Mouse (Mus musculus) stomach, embryonic 14.5 days (tissue): Measurements from ENCODE around the gene Slc35a3. TPM values are rescaled to one million over a fixed set of nuclear protein-coding genes. Genes with fewer than 3 reads are reported as not detected.
"Not testable (repeated sequence)": the region's sequence is repeated elsewhere in the genome, so short reads cannot be mapped to it uniquely, and the experiment has no call there.

Experiments used
- ATAC-seq: fragments of 200-750 bp; cut with Nextera tagmentation; 2 replicates; pipeline ENCODE4 v1.8.0; 2017; ENCODE audit warnings: low read depth, moderate TSS enrichment; ENCODE audit not compliant: insufficient number of reproducible peaks, insufficient read depth, low FRiP score
- H3K27ac ChIP-seq: fragments of 300-500 bp; sonication (generic); 2 replicates; pipeline ENCODE4 v1.5.1; 2014; ENCODE audit warnings: mild to moderate bottlenecking, low read length, moderate library complexity, mixed read lengths
- H3K27me3 ChIP-seq: fragments of 300-500 bp; sonication (generic); 2 replicates; pipeline ENCODE4 v1.6.1; 2014; ENCODE audit warnings: low read length, control low read depth, mixed read lengths; ENCODE audit not compliant: control insufficient read depth, insufficient read depth
- H3K36me3 ChIP-seq: fragments of 300-500 bp; sonication (generic); 2 replicates; pipeline ENCODE4 v1.6.1; 2014; ENCODE audit warnings: mild to moderate bottlenecking, control low read depth, low read length, moderate library complexity, mixed read lengths; ENCODE audit not compliant: control insufficient read depth, insufficient read depth
- H3K4me1 ChIP-seq: fragments of 300-500 bp; sonication (generic); 2 replicates; pipeline ENCODE4 v1.6.1; 2014; ENCODE audit warnings: low read length, control low read depth, mixed read lengths; ENCODE audit not compliant: control insufficient read depth, insufficient read depth
- H3K4me2 ChIP-seq: fragments of 300-500 bp; sonication (generic); replicated peaks from 2 replicates; pipeline ENCODE4 v1.6.1; 2014; ENCODE audit warnings: low read depth, low read length, control low read depth
- H3K4me3 ChIP-seq: fragments of 300-500 bp; sonication (generic); 2 replicates; pipeline ENCODE4 v1.5.1; 2014; ENCODE audit warnings: low read depth, low read length, control low read depth
- H3K9ac ChIP-seq: fragments of 300-500 bp; sonication (generic); replicated peaks from 2 replicates; pipeline ENCODE4 v1.6.1; 2014; ENCODE audit warnings: low read depth, mild to moderate bottlenecking, control low read depth, low read length, moderate library complexity, mixed read lengths
- H3K9me3 ChIP-seq: fragments of 300-500 bp; sonication (generic); 2 replicates; pipeline ENCODE4 v1.6.1; 2016; ENCODE audit warnings: low read depth, low read length, control low read depth; ENCODE audit not compliant: control insufficient read depth
- WGBS: fragments of 180-500 bp; shearing (Covaris S2); extraction: QIAGEN DNeasy Blood & Tissue Kit; methylation state at CpG from one replicate; pipeline ENCODE4 v1.1.7; 2014; 5-methylcytosine and 5-hydroxymethylcytosine counted together
- polyA plus RNA-seq: library from polyadenylated mRNA; unstranded; fragments of >200 nt; fragmentation: Nextera tagmentation; extraction: Ambion mirVana; gene quantifications from 2 replicates; pipeline ENCODE4 v1.2.1, GENCODE M21; 2014

The Slc35a3 gene
- polyA plus RNA-seq: 22.4 and 26.7 TPM in 2 replicates

DNA sequence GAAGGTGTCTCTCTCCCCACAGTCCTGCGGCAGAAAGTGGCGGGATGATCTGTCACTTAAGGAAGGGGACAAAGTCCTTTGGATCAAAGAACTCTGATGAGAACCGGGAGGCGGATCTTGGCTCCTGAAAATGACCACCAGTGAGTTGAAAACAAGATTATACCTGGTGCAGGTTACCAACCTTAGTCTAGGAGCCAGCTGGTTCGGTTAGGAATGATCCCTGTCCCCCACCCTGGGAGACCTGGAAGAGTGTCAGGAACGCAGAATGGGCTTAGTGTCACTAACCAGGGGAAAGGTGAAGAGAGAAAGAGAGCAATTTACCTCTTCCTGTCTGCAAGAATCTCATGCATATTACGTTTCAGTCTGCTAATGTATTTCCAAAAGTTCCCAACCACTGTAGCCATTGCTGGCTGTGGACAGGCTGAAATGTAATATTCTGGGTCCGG lies at the start of gene Slc35a3:
Gene Slc35a3, minus strand, starts transcription at position 396 of the 446 bp plus-strand sequence.
- Histone ChIP-seq H3K36me3 (no peaks in the 10 kb centered on the region), H3K27ac (peak within 1 kb of the TSS; percentile 80), H3K9ac (peak within 1 kb of the TSS; percentile 94), H3K4me1 (peaks cover 10% of the 10 kb centered on the region), H3K9me3 (no peaks in the 10 kb centered on the region), H3K27me3 (no peaks in the 10 kb centered on the region), H3K4me3 (peak within 1 kb of the TSS; percentile 93), H3K4me2 (peak within 1 kb of the TSS; percentile 75)
- 2% methylated on average over 8 of the region's 8 CpGs for whole genome bisulfite sequencing
- no peak for ATAC-seq

DNA sequence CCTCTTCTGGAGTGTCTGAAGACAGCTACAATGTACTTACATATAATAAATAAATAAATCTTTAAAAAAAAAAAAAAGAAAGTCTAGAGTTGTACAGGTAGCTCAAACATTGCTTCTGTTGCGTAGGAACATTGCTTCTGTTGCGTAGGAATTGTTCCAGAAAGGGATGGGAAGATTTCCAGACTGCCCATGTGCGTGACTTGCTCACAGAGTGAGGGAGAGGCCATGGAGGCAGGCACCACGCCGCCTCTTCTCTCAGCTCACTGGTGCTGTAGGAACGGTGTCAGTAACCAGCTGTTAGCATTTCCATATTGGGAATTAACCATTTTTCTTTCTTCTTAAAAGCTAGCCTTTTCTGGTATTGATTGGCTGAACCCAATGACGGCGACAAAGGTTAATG lies 40.2 kb upstream of the Slc35a3 start:
- no peak overlapping the region for H3K9ac ChIP-seq
- H3K4me1 ChIP-seq: no peaks in the 10 kb centered on the region
- peaks cover 21% of the 10 kb centered on the region for H3K36me3 ChIP-seq
- H3K27ac ChIP-seq: no peak overlapping the region
- 88% methylated on average over 8 of the region's 8 CpGs for WGBS
- no peak overlapping the region for H3K4me2 ChIP-seq
- no peaks in the 10 kb centered on the region for H3K27me3 ChIP-seq
- no peak overlapping the region for H3K4me3 ChIP-seq
- no peak for ATAC-seq
- H3K9me3 ChIP-seq: no peaks in the 10 kb centered on the region

DNA sequence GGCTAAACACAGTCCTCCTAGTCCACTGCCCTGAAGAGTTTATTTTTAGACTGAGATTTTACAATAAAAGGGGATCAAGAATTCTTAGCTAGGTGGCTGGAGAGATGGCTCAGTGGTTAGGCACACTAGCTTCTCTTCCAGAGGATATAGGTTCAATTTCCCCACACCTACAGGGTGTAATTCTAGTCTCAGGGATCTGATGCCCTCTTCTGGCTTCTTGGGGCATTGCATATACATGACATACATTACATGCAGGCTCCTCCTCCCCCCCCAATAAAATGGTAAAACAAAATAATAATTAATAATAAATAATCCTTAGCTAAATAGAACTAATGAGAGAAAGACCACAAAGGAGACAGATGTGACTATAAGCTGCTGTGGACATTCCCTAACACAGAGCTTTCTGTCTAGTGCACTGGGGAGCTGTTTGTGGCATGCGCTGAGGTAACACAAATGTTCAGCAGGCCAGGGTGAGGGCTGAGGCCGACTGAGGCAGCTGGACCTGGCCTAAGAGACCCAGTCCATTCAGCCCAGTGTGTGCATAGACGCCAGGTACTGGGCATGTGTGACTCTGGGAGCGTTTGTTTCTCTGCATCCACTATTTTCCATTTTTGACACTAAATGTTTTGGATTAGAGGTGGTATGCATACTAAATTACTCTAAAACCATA lies 38.7 kb upstream of the Slc35a3 start:
- 0 out of 2 replicates have a peak, but pooled peaks have one; percentile 63 for ATAC-seq
- Histone ChIP-seq H3K4me3 (no peak overlapping the region), H3K36me3 (peaks cover 10% of the 10 kb centered on the region; the same call in 1 of the 2 replicates), H3K4me2 (no peak overlapping the region), H3K27me3 (no peaks in the 10 kb centered on the region), H3K9me3 (no peaks in the 10 kb centered on the region), H3K27ac (no peak overlapping the region), H3K9ac (no peak overlapping the region), H3K4me1 (no peaks in the 10 kb centered on the region)
- 87% methylated on average over 4 of the region's 4 CpGs for WGBS

DNA sequence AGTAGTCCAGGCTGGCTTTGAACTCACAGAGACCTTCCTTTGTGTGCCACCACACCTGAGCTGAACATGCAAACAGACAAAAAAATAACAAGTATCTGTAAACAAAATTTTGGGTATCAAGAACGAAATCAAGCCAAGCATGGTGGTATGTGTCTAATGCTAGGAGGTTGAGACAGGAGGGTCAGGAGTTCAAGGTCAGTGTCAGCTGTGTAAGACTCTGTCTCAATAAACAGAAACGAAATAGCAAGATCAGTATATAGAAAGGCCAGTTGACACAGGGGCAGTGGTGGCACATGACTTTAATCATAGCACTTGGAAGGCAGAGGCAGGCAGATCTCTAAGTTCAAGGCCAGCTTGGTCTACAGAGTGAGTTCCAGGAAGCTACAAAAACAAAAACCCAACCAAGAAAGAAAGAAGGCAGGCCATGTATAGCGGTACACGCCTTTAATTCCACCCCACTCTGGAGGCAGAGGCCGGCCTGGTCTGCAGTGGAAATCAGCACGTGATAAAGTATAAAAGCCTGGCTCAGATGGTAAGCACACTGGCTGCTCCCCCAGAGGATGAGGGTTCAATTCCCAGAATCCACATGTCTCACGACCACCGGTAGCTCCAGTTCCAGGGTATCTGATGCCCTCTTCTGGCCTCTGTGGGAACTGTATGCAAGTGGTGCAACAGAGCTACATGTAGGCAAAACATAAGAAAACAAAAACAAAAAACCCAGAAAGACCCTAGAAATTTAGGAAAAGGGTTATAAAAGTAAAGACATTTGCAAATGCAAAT lies 36.0 kb upstream of the Slc35a3 start:
- Histone ChIP-seq H3K36me3 (peaks cover 10% of the 10 kb centered on the region; the same call in 1 of the 2 replicates), H3K27ac (no peak overlapping the region), H3K27me3 (no peaks in the 10 kb centered on the region), H3K9me3 (no peaks in the 10 kb centered on the region), H3K9ac (no peak overlapping the region), H3K4me3 (no peak overlapping the region), H3K4me1 (no peaks in the 10 kb centered on the region), H3K4me2 (no peak overlapping the region)
- ATAC-seq: peak; percentile 21; the same call in 1 of the 2 replicates
- WGBS: 63% methylated on average over 8 of the region's 8 CpGs

DNA sequence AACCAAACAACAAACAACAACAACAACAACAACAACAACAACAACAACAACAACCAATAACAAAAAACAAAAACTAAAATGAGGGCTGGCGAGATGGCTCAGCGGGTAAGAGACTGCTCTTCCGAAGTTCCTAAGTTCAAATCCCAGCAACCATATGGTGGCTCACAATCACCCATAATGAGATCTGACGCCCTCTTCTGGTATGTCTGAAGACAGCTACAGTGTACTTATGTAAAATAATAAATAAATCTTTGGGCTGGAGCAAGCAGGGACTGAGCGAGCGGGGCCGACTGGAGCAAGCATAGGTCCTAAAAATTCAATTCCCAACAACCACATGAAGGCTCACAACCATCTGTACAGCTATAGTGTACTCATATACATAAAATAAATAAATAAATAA lies 35.0 kb upstream of the Slc35a3 start:
- H3K4me2 ChIP-seq, H3K4me3 ChIP-seq, H3K4me1 ChIP-seq, ATAC-seq, H3K36me3 ChIP-seq, H3K27me3 ChIP-seq, H3K9ac ChIP-seq, H3K27ac ChIP-seq, H3K9me3 ChIP-seq: not testable (repeated sequence)
- 86% methylated on average over 7 of the region's 7 CpGs for WGBS

DNA sequence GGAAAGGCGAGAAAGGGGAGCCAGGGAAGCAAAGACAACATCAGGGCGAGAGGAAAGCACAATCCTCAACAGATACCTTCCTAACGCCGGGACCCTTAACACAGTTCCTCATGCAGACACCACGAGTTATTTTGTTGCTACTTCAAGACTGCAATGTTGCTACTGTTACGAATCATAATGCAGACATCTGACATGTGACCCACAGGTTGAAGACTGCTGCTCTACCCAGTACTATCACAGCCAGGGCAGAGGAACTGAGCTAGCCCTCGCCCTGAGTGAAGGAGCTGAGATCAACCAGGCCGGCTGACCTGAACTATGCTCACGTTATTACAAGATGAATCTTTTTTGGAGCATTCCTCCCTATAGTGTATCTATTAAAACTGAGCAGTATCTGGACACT lies 28.3 kb upstream of the Slc35a3 start:
- Histone ChIP-seq H3K27me3 (no peaks in the 10 kb centered on the region), H3K27ac (no peak overlapping the region), H3K9ac (no peak overlapping the region), H3K4me3 (no peak overlapping the region), H3K9me3 (no peaks in the 10 kb centered on the region), H3K4me1 (no peaks in the 10 kb centered on the region), H3K36me3 (peaks cover 3% of the 10 kb centered on the region; the same call in 1 of the 2 replicates), H3K4me2 (no peak overlapping the region)
- WGBS: 70% methylated on average over 9 of the region's 9 CpGs
- ATAC-seq: no peak

DNA sequence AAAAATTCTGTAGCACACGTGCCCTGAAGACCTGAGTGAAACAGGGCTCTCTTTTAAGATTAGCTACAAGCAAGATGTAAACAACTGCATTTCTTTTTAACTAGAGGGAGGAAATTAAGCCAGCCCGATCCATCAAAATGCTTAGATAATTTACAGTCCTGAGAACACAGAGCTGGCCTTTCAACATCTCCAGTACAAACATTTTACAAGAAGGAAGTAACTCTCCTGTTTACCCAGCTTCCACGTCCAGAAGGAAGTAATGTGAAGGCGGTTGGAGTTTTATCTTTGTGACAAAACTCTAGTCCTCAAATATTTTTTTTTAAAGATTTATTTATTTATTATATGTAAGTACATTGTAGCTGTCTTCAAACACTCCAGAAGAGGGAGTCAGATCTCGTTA lies 27.5 kb upstream of the Slc35a3 start:
- WGBS: 47% methylated on average over 5 of the region's 5 CpGs
- no peak overlapping the region for H3K4me2 ChIP-seq
- no peak for ATAC-seq
- H3K36me3 ChIP-seq: peaks cover 3% of the 10 kb centered on the region; the same call in 1 of the 2 replicates
- H3K9ac ChIP-seq: no peak overlapping the region
- H3K27me3 ChIP-seq: no peaks in the 10 kb centered on the region
- no peaks in the 10 kb centered on the region for H3K9me3 ChIP-seq
- no peaks in the 10 kb centered on the region for H3K4me1 ChIP-seq
- no peak overlapping the region for H3K4me3 ChIP-seq
- no peak overlapping the region for H3K27ac ChIP-seq

DNA sequence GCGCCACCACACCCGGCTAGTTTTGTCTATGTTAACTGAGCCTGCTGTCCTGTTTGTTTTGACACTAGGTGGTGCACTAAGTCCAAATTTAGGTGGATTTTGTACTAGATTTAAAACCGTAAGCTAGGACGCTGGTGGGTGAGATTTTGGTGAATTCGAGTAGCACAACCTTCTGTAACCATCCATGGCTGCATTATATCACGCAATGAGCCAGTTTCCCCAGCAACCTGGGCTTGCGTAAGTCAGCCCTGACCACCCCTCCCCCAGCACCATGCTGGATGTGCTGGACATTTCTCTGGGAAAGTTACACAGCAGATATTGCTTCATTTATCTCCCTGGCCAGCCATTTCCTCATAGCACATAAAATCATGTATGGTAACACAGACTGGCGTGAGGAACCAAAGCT lies 24.7 kb upstream of the Slc35a3 start:
- 78% methylated on average over 8 of the region's 8 CpGs for WGBS
- H3K27ac ChIP-seq: no peak overlapping the region
- no peaks in the 10 kb centered on the region for H3K27me3 ChIP-seq
- H3K4me3 ChIP-seq: no peak overlapping the region
- no peak overlapping the region for H3K9ac ChIP-seq
- no peaks in the 10 kb centered on the region for H3K4me1 ChIP-seq
- H3K4me2 ChIP-seq: no peak overlapping the region
- no peaks in the 10 kb centered on the region for H3K9me3 ChIP-seq
- no peak for ATAC-seq
- H3K36me3 ChIP-seq: no peaks in the 10 kb centered on the region
